In the genomic region with DNA sequence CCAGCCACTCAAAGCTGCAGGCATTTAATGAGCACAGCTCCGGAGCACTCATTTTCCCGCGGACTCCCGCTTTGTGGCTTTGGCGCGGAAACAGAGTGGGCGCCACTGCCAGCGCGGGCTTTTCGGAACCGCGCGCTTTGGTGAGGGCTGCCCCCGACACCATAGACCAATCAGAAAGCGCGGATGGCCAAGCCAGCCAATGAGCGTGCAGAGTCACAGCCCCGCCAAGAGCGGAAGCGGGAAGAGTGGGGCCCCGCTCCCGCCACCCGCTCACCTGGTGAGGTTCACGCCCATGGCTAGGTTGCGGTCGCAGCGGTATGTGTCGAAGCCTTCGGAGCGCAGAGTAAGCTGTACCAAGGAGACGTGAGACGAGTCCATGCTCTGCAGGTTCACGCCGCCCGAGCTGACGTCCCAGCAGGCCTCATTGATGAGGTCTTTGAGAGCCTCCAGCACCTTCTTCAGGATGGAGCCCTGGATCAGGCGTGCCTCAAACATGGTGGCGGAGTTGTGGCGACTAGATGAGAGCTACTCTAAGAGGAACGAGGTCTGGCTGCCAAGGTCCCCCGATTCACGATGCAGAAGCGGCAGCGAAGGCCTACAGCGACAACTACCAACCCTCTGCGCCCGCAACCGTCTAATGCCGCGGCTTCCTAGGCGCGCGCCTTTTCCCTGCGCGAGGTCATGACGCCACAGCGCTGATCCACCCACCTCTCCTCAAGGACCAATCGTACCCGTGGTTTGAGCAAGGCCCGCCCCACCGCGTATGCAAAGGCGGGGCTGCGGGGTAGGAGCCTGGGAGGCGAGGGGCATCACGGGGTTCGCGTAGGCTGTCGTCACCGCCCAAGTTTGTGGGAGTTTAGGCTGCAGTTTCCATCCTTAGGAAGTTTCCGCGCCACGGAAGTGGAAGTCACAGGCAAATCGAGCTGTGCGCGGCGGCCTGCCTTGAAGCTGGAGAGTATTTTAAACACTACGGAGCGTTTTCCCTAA, we compare ENCODE assay signal across 7 mouse cellular contexts. TPM values are rescaled to one million over a fixed set of nuclear protein-coding genes. Genes with fewer than 3 reads are reported as not detected.
DNase-seq lines count a peak whose midpoint lies in the region; ATAC-seq lines count a peak whose summit lies in the region.

A gene (minus strand): TSS at position 773 of the 987 bp plus-strand sequence.

- under 1% methylated on average over 79 of the region's 79 CpGs for WGBS in embryonic facial prominence, embryonic 12.5 days
- WGBS in limb, embryonic 11.5 days: under 1% methylated on average over 78 of the region's 79 CpGs
- under 1% methylated on average over 79 of the region's 79 CpGs for WGBS in midbrain, embryonic 14.5 days

- no peaks in the 10 kb centered on the region for H3K9me3 ChIP-seq in embryonic facial prominence, embryonic 12.5 days
- no peaks in the 10 kb centered on the region for H3K9me3 ChIP-seq in limb, embryonic 11.5 days (ENCODE audit: control insufficient read depth, low read length)
- no peaks in the 10 kb centered on the region for H3K9me3 ChIP-seq in midbrain, embryonic 14.5 days (ENCODE audit: control insufficient read depth, low read length)

- peak within 1 kb of the TSS; percentile 50 for H3K9ac ChIP-seq in embryonic facial prominence, embryonic 12.5 days
- peak within 1 kb of the TSS; percentile 86 for H3K9ac ChIP-seq in limb, embryonic 11.5 days (ENCODE audit: low read length)
- H3K9ac ChIP-seq in midbrain, embryonic 14.5 days (replicated peaks; ENCODE audit: low read length): peak within 1 kb of the TSS; percentile 30; the same call in 1 of the 2 replicates

- H3K4me2 ChIP-seq in embryonic facial prominence, embryonic 12.5 days (replicated peaks): peak within 1 kb of the TSS; percentile 47
- peak within 1 kb of the TSS; percentile 62 for H3K4me2 ChIP-seq in limb, embryonic 11.5 days (ENCODE audit: low read depth, severe bottlenecking)
- H3K4me2 ChIP-seq in midbrain, embryonic 14.5 days (ENCODE audit: low read length): peak within 1 kb of the TSS; percentile 74

- peaks cover 21% of the 10 kb centered on the region for H3K36me3 ChIP-seq in embryonic facial prominence, embryonic 12.5 days
- 0 out of 2 replicates have a peak, but pooled peaks cover 2% of the 10 kb centered on the region for H3K36me3 ChIP-seq in limb, embryonic 11.5 days (ENCODE audit: control insufficient read depth, insufficient read depth, low read length)
- peaks cover 14% of the 10 kb centered on the region; the same call in 1 of the 2 replicates for H3K36me3 ChIP-seq in midbrain, embryonic 14.5 days (ENCODE audit: control insufficient read depth, insufficient read depth, low read length)

- H3K4me1 ChIP-seq in embryonic facial prominence, embryonic 12.5 days: peaks cover 15% of the 10 kb centered on the region; the same call in 1 of the 2 replicates
- peaks cover 4% of the 10 kb centered on the region; the same call in 1 of the 2 replicates for H3K4me1 ChIP-seq in limb, embryonic 11.5 days (ENCODE audit: control insufficient read depth, insufficient read depth, low read length)
- H3K4me1 ChIP-seq in midbrain, embryonic 14.5 days (ENCODE audit: control insufficient read depth, insufficient read depth, low read length): peaks cover 12% of the 10 kb centered on the region

- H3K4me3 ChIP-seq in embryonic facial prominence, embryonic 12.5 days: peak within 1 kb of the TSS; percentile 50
- peak within 1 kb of the TSS; percentile 60 for H3K4me3 ChIP-seq in limb, embryonic 11.5 days (ENCODE audit: low read depth, low read length)
- H3K4me3 ChIP-seq in midbrain, embryonic 14.5 days (replicated peaks; ENCODE audit: low read depth, low read length): peak within 1 kb of the TSS; percentile 55

- H3K27me3 ChIP-seq in embryonic facial prominence, embryonic 12.5 days: no peaks in the 10 kb centered on the region
- no peaks in the 10 kb centered on the region for H3K27me3 ChIP-seq in limb, embryonic 11.5 days (ENCODE audit: control insufficient read depth, insufficient read depth, low read length)
- H3K27me3 ChIP-seq in midbrain, embryonic 14.5 days (ENCODE audit: control insufficient read depth, insufficient read depth, low read length): no peaks in the 10 kb centered on the region

- peak within 1 kb of the TSS; percentile 81 for H3K27ac ChIP-seq in embryonic facial prominence, embryonic 12.5 days
- peak within 1 kb of the TSS; percentile 68 for H3K27ac ChIP-seq in limb, embryonic 11.5 days (replicated peaks; ENCODE audit: low read depth, low read length)
- peak within 1 kb of the TSS; percentile 80 for H3K27ac ChIP-seq in midbrain, embryonic 14.5 days (replicated peaks; ENCODE audit: low read depth, low read length)

- peak; percentile 98 for ATAC-seq in embryonic facial prominence, embryonic 12.5 days (ENCODE audit: insufficient number of reproducible peaks, insufficient read depth, low FRiP score, low TSS enrichment)
- peak; percentile 99 for ATAC-seq in limb, embryonic 11.5 days (ENCODE audit: insufficient number of reproducible peaks, low FRiP score, low TSS enrichment, low read depth)
- ATAC-seq in midbrain, embryonic 14.5 days (ENCODE audit: low FRiP score, low TSS enrichment): peak; percentile 100

- DNase-seq in adrenal gland, postnatal 25 days: peak; percentile 96
- peak; percentile 100 for DNase-seq in heart, adult 11 months
- DNase-seq in kidney, adult 18-20 months: peak; percentile 97
- DNase-seq in limb, embryonic 11.5 days (ENCODE audit: low spot score): peak; percentile 97
- DNase-seq in midbrain, embryonic 14.5 days: peak; percentile 98
- DNase-seq in spleen, adult 18-20 months: peak; percentile 94 to 95

RNA-seq across cellular contexts. Expression of the gene that starts here (rescaled TPM):
- 92.6 and 103 TPM in 2 replicates for total RNA-seq in adrenal gland, postnatal 25 days (2021)
- 259 and 261 TPM in 2 replicates for polyA plus RNA-seq in embryonic facial prominence, embryonic 12.5 days (2016; fragmentation: Nextera tagmentation; extraction: Ambion mirVana)
- polyA plus RNA-seq in limb, embryonic 11.5 days (2014; fragmentation: Nextera tagmentation; extraction: Ambion mirVana): 409 and 410 TPM in 2 replicates
- polyA plus RNA-seq in midbrain, embryonic 14.5 days (2014; fragmentation: Nextera tagmentation; extraction: Ambion mirVana): 116 and 129 TPM in 2 replicates

Comparison
In these comparisons a context has a peak if more than half of its experiments do, and no peak if none do; other contexts are left out.
1. Peak in every context shown above with its lines: DNase-seq, ATAC-seq, H3K4me3 ChIP-seq and H3K27ac ChIP-seq.
2. H3K9ac ChIP-seq: peak in every context shown above with its lines; median percentile 86 in limb, embryonic 11.5 days; 50 in embryonic facial prominence, embryonic 12.5 days; 30 in midbrain, embryonic 14.5 days.